In genomic region chr15:78422046-78422956, GRCm38 (mm10) we compare ENCODE assay signal across 9 mouse cellular contexts. TPM values are rescaled to one million over a fixed set of nuclear protein-coding genes. Genes with fewer than 3 reads are reported as not detected.
DNase-seq lines count a peak whose midpoint lies in the region; ATAC-seq and TF ChIP-seq lines count a peak whose summit lies in the region.
"Had no signal": no experiment of that assay in that cellular context is flagged by ENCODE, and none has a peak within 500 bp of the region (broad histone marks: within the 10 kb centered on the region; RNA-seq: fewer than 3 reads in every experiment).

No protein-coding gene starts in this region.

- peak; percentile 93 for TF ChIP-seq CTCF in forebrain, postnatal 0 days (IDR thresholded peaks at IDR 0.05; ENCODE audit: low read depth)

- 18% methylated on average over 16 of the region's 16 CpGs for WGBS in forebrain, postnatal 0 days
- WGBS in hindbrain, embryonic 15.5 days: 15% methylated on average over 16 of the region's 16 CpGs

- no peaks in the 10 kb centered on the region for H3K9me3 ChIP-seq in forebrain, postnatal 0 days (ENCODE audit: low read length)
- H3K9me3 ChIP-seq in hindbrain, embryonic 15.5 days: no peaks in the 10 kb centered on the region

- H3K4me2 ChIP-seq in forebrain, postnatal 0 days (ENCODE audit: low read depth): peak overlapping the region; percentile 6; the same call in 1 of the 2 replicates
- peak overlapping the region; percentile 34 for H3K4me2 ChIP-seq in hindbrain, embryonic 15.5 days

- H3K9ac ChIP-seq in forebrain, postnatal 0 days: no peak overlapping the region
- no peak overlapping the region for H3K9ac ChIP-seq in hindbrain, embryonic 15.5 days

- H3K27me3 ChIP-seq in forebrain, postnatal 0 days (ENCODE audit: insufficient read depth, low read length): 0 out of 2 replicates have a peak, but pooled peaks cover 6% of the 10 kb centered on the region
- H3K27me3 ChIP-seq in hindbrain, embryonic 15.5 days: 0 out of 2 replicates have a peak, but pooled peaks cover 2% of the 10 kb centered on the region

- H3K27ac ChIP-seq in forebrain, postnatal 0 days (ENCODE audit: low read depth, low read length): no peak overlapping the region
- no peak overlapping the region for H3K27ac ChIP-seq in hindbrain, embryonic 15.5 days (replicated peaks)
- H3K27ac ChIP-seq: macrophage had no signal

- no peak overlapping the region for H3K4me3 ChIP-seq in forebrain, postnatal 0 days (ENCODE audit: low read depth, low read length)
- H3K4me3 ChIP-seq in hindbrain, embryonic 15.5 days: no peak overlapping the region

- no peaks in the 10 kb centered on the region for H3K36me3 ChIP-seq in forebrain, postnatal 0 days (ENCODE audit: insufficient read depth)
- H3K36me3 ChIP-seq in hindbrain, embryonic 15.5 days: no peaks in the 10 kb centered on the region

- no peaks in the 10 kb centered on the region for H3K4me1 ChIP-seq in forebrain, postnatal 0 days (ENCODE audit: insufficient read depth)
- peaks cover 3% of the 10 kb centered on the region; the same call in 1 of the 2 replicates for H3K4me1 ChIP-seq in hindbrain, embryonic 15.5 days (replicated peaks)

- DNase-seq in Muller cell, postnatal 12 days (ENCODE audit: inconsistent ontology term): peak; percentile 70
- peak; percentile 69 for DNase-seq in cerebellum, adult 11-12 months
- DNase-seq in forebrain, postnatal 0 days: peak; percentile 92
- peak; percentile 54 to 61 for DNase-seq in left cerebral cortex, adult 8-10 months (ENCODE audit: low spot score in 2 of 2)
- peak; percentile 89 for DNase-seq in right cerebral cortex, postnatal 14 days
- DNase-seq in urinary bladder, postnatal 10 days (ENCODE audit: low spot score): peak; percentile 65

- peak; percentile 90 for ATAC-seq in forebrain, postnatal 0 days
- peak; percentile 77; the same call in 1 of the 2 replicates for ATAC-seq in hindbrain, embryonic 15.5 days (ENCODE audit: low FRiP score, low read depth)
- ATAC-seq in megakaryocyte progenitor cell, adult 5-6 weeks (replicated peaks; ENCODE audit: poor library complexity): peak; percentile 97

RNA-seq across cellular contexts. Expression of gene Kctd17, which starts 6.1 kb away (rescaled TPM):
- total RNA-seq in forebrain, postnatal 0 days (2014; rRNA removed): 148 and 153 TPM in 2 replicates
- 146 and 152 TPM in 2 replicates for polyA plus RNA-seq in forebrain, postnatal 0 days (2015; fragmentation: Nextera tagmentation; extraction: Ambion mirVana)
- 145 and 156 TPM in 2 replicates for polyA plus RNA-seq in hindbrain, embryonic 15.5 days (2015; fragmentation: Nextera tagmentation; extraction: Ambion mirVana)
- 100 to 1,000 TPM; 299 to 358 (median 333) TPM for total RNA-seq in left cerebral cortex, adult 8-10 months (2022)
- total RNA-seq in megakaryocyte progenitor cell, adult 5-6 weeks (2015): 7.6 and 8.0 TPM in 2 replicates
- 8.3 and 10.3 TPM in 2 replicates for total RNA-seq in megakaryocyte progenitor cell, adult 5-6 weeks (2017)

RNA-seq across cellular contexts. Expression of gene Mpst, which starts 16.1 kb away (rescaled TPM):
- 85.9 and 92.5 TPM in 2 replicates for total RNA-seq in forebrain, postnatal 0 days (2014; rRNA removed)
- polyA plus RNA-seq in forebrain, postnatal 0 days (2015; fragmentation: Nextera tagmentation; extraction: Ambion mirVana): 3.3 and 3.5 TPM in 2 replicates
- 3.1 and 4.6 TPM in 2 replicates for polyA plus RNA-seq in hindbrain, embryonic 15.5 days (2015; fragmentation: Nextera tagmentation; extraction: Ambion mirVana)
- total RNA-seq in left cerebral cortex, adult 8-10 months (2022): 10 to 100 TPM; 31.4 to 38.1 (median 34.6) TPM
- total RNA-seq in megakaryocyte progenitor cell, adult 5-6 weeks (2015): 3.4 and 5.9 TPM in 2 replicates
- 22.7 and 37.3 TPM in 2 replicates for total RNA-seq in megakaryocyte progenitor cell, adult 5-6 weeks (2017)

RNA-seq across cellular contexts. Expression of gene Tst, which starts 16.6 kb away (rescaled TPM):
- 36.6 and 37.7 TPM in 2 replicates for total RNA-seq in forebrain, postnatal 0 days (2014; rRNA removed)
- polyA plus RNA-seq in forebrain, postnatal 0 days (2015; fragmentation: Nextera tagmentation; extraction: Ambion mirVana): 37.3 and 40.1 TPM in 2 replicates
- polyA plus RNA-seq in hindbrain, embryonic 15.5 days (2015; fragmentation: Nextera tagmentation; extraction: Ambion mirVana): 23.8 and 26.9 TPM in 2 replicates
- 10 to 100 TPM; 33.6 to 37.8 (median 36.0) TPM for total RNA-seq in left cerebral cortex, adult 8-10 months (2022)
- total RNA-seq in megakaryocyte progenitor cell, adult 5-6 weeks (2015): 23.3 and 37.7 TPM in 2 replicates
- 9.8 and 16.2 TPM in 2 replicates for total RNA-seq in megakaryocyte progenitor cell, adult 5-6 weeks (2017)

RNA-seq across cellular contexts. Expression of gene Tex33, which starts 26.6 kb away (rescaled TPM):
- total RNA-seq in forebrain, postnatal 0 days (2014; rRNA removed): not detected in 2 replicates
- polyA plus RNA-seq in forebrain, postnatal 0 days (2015; fragmentation: Nextera tagmentation; extraction: Ambion mirVana): not detected in 2 replicates
- polyA plus RNA-seq in hindbrain, embryonic 15.5 days (2015; fragmentation: Nextera tagmentation; extraction: Ambion mirVana): not detected in 2 replicates
- total RNA-seq in left cerebral cortex, adult 8-10 months (2022): not detected
- not detected in 2 replicates for total RNA-seq in megakaryocyte progenitor cell, adult 5-6 weeks (2015)
- not detected in 2 replicates for total RNA-seq in megakaryocyte progenitor cell, adult 5-6 weeks (2017)
- polyA plus RNA-seq: macrophage had no signal

RNA-seq across cellular contexts. Expression of gene Tmprss6, which starts 46.1 kb away (rescaled TPM):
- total RNA-seq in forebrain, postnatal 0 days (2014; rRNA removed): 0.19 TPM in 1 of 2 replicates, not detected in the other
- polyA plus RNA-seq in forebrain, postnatal 0 days (2015; fragmentation: Nextera tagmentation; extraction: Ambion mirVana): 0.07 and 0.08 TPM in 2 replicates
- 0.47 and 0.56 TPM in 2 replicates for polyA plus RNA-seq in hindbrain, embryonic 15.5 days (2015; fragmentation: Nextera tagmentation; extraction: Ambion mirVana)
- total RNA-seq in left cerebral cortex, adult 8-10 months (2022): 1 to 10 TPM; 1.1 to 1.7 (median 1.2) TPM
- total RNA-seq in megakaryocyte progenitor cell, adult 5-6 weeks (2015): not detected in 2 replicates
- not detected in 2 replicates for total RNA-seq in megakaryocyte progenitor cell, adult 5-6 weeks (2017)
- polyA plus RNA-seq: macrophage had no signal

Comparison
In these comparisons a context has a peak if more than half of its experiments do, and no peak if none do; other contexts are left out.
1. RNA of gene Kctd17, which starts 6.1 kb away (total RNA-seq): 299 to 358 TPM in left cerebral cortex, adult 8-10 months and 148 to 153 TPM in forebrain, postnatal 0 days; 7.6 to 10.3 TPM in megakaryocyte progenitor cell, adult 5-6 weeks; every median in the first group is over 10 times any median in the second.
2. Peak in every context shown above with its lines, with median percentiles within 50 percentile points of each other: DNase-seq and ATAC-seq.